34 mouse cellular contexts compared by ENCODE assay signal in genomic region chr5:108403453-108403852, GRCm38 (mm10). TPM values are rescaled to one million over a fixed set of nuclear protein-coding genes. Genes with fewer than 3 reads are reported as not detected.
"Had no signal": no experiment of that assay in that cellular context is flagged by ENCODE, and none has a peak within 500 bp of the region (broad histone marks: within the 10 kb centered on the region; RNA-seq: fewer than 3 reads in every experiment).

No protein-coding gene starts in this region.

- ATAC-seq: forebrain, embryonic 13.5 days; forebrain, embryonic 14.5 days; forebrain, embryonic 15.5 days; forebrain, embryonic 16.5 days; forebrain, postnatal 0 days had no signal

- H3K4me3 ChIP-seq: embryonic facial prominence, embryonic 10.5 days; embryonic facial prominence, embryonic 12.5 days; embryonic facial prominence, embryonic 13.5 days; embryonic facial prominence, embryonic 15.5 days; erythroblast, embryonic 14.5 days; forebrain, embryonic 10.5 days; forebrain, embryonic 12.5 days; forebrain, embryonic 13.5 days; forebrain, embryonic 15.5 days; gastrocnemius, adult 2 months; heart, adult 2 months had no signal

- H3K4me1 ChIP-seq: embryonic facial prominence, embryonic 10.5 days; embryonic facial prominence, embryonic 12.5 days; embryonic facial prominence, embryonic 13.5 days; embryonic facial prominence, embryonic 15.5 days; forebrain, embryonic 10.5 days; forebrain, embryonic 12.5 days; forebrain, embryonic 13.5 days; forebrain, embryonic 15.5 days had no signal

- H3K9ac ChIP-seq: embryonic facial prominence, embryonic 12.5 days; embryonic facial prominence, embryonic 13.5 days; embryonic facial prominence, embryonic 15.5 days; forebrain, embryonic 12.5 days; forebrain, embryonic 13.5 days; forebrain, embryonic 15.5 days; forebrain, postnatal 0 days had no signal

- H3K27ac ChIP-seq: embryonic facial prominence, embryonic 10.5 days; embryonic facial prominence, embryonic 12.5 days; embryonic facial prominence, embryonic 13.5 days; embryonic facial prominence, embryonic 15.5 days; forebrain, embryonic 10.5 days; forebrain, embryonic 12.5 days; forebrain, embryonic 13.5 days; forebrain, embryonic 15.5 days; gastrocnemius, adult 2 months; heart, adult 2 months had no signal

- DNase-seq: cerebellum, adult 9-10 months; cerebellum, adult 9-11 months; cerebellum, postnatal 10 days; cerebellum, postnatal 14 days; cerebellum, postnatal 25 days; cerebellum, postnatal 36 days; embryo, embryonic 11 days; forebrain, postnatal 0 days; gastrocnemius, adult 2 months; gastrocnemius, postnatal 10 days; gastrocnemius, postnatal 14 days; gastrocnemius, postnatal 25 days; gastrocnemius, postnatal 36 days; heart, adult 18-20 months; heart, adult 2 months had no signal

- H3K27me3 ChIP-seq: embryonic facial prominence, embryonic 12.5 days; embryonic facial prominence, embryonic 13.5 days; embryonic facial prominence, embryonic 15.5 days; forebrain, embryonic 12.5 days; forebrain, embryonic 13.5 days; forebrain, embryonic 15.5 days had no signal

- H3K9me3 ChIP-seq: embryonic facial prominence, embryonic 10.5 days; embryonic facial prominence, embryonic 12.5 days; embryonic facial prominence, embryonic 13.5 days; embryonic facial prominence, embryonic 15.5 days; forebrain, embryonic 10.5 days; forebrain, embryonic 12.5 days; forebrain, embryonic 13.5 days; forebrain, embryonic 15.5 days had no signal

- H3K4me2 ChIP-seq: embryonic facial prominence, embryonic 12.5 days; embryonic facial prominence, embryonic 13.5 days; embryonic facial prominence, embryonic 15.5 days; forebrain, embryonic 12.5 days; forebrain, embryonic 13.5 days; forebrain, embryonic 15.5 days had no signal

- H3K36me3 ChIP-seq: embryonic facial prominence, embryonic 10.5 days; embryonic facial prominence, embryonic 12.5 days; embryonic facial prominence, embryonic 13.5 days; embryonic facial prominence, embryonic 15.5 days; forebrain, embryonic 10.5 days; forebrain, embryonic 12.5 days; forebrain, embryonic 15.5 days had no signal

RNA-seq across cellular contexts. Expression of gene Pde6b, which starts 15.3 kb away (rescaled TPM):
- total RNA-seq: common myeloid progenitor, adult 5-6 weeks; gastrocnemius, adult 18-20 months; gastrocnemius, adult 2 months; gastrocnemius, adult 8-10 months; gastrocnemius, postnatal 10 days; gastrocnemius, postnatal 14 days; gastrocnemius, postnatal 25 days; gastrocnemius, postnatal 36 days; gastrocnemius, postnatal 4 days; granulocyte monocyte progenitor cell, adult 5-6 weeks; heart, adult 18-20 months; heart, adult 2 months; heart, adult 8-10 months had no signal
- polyA plus RNA-seq: embryonic facial prominence, embryonic 11.5 days; embryonic facial prominence, embryonic 14.5 days; erythroblast, embryonic 14.5 days; forebrain, embryonic 12.5 days; forebrain, embryonic 14.5 days; forebrain, embryonic 15.5 days; forebrain, embryonic 16.5 days; heart, adult 2 months had no signal

RNA-seq across cellular contexts. Expression of gene Gm42517, which starts 35.7 kb away (rescaled TPM):
- total RNA-seq: granulocyte monocyte progenitor cell, adult 5-6 weeks had no signal
- polyA plus RNA-seq: embryonic facial prominence, embryonic 10.5 days; embryonic facial prominence, embryonic 11.5 days; embryonic facial prominence, embryonic 12.5 days; forebrain, embryonic 10.5 days; forebrain, embryonic 12.5 days had no signal

RNA-seq across cellular contexts. Expression of gene Mfsd7a, which starts 45.2 kb away (rescaled TPM):
- polyA plus RNA-seq: erythroblast, embryonic 14.5 days; forebrain, embryonic 12.5 days had no signal
